Mouse (Mus musculus) MEL (cell line): ENCODE results near the gene Elk3.

Experiments used
- BHLHE40 ChIP-seq: IDR thresholded peaks from 2 replicates; pipeline ENCODE4 v1.6.1; 2012; ENCODE audit warnings: low read depth, mild to moderate bottlenecking, inconsistent platforms, low read length, improper control_type of control experiment, borderline replicate concordance
- CTCF ChIP-seq, 3 experiments: IDR thresholded peaks in 2 of 3; conservative IDR thresholded peaks in 1 of 3; 2 replicates each; pipeline ENCODE4 v1.5.1; 2011 to 2012; ENCODE audit warnings: low read length in 3 of 3, low read depth in 2 of 3, mild to moderate bottlenecking in 2 of 3, improper control_type of control experiment in 1 of 3, inconsistent platforms in 1 of 3, mixed read lengths in 1 of 3, moderate library complexity in 1 of 3; ENCODE audit not compliant: control insufficient read depth in 1 of 3, insufficient read depth in 1 of 3, poor library complexity in 1 of 3, severe bottlenecking in 1 of 3
- E2F4 ChIP-seq: IDR thresholded peaks from 2 replicates; pipeline ENCODE4 v1.6.1; 2011; ENCODE audit warnings: low read depth, low read length, improper control_type of control experiment, borderline replicate concordance
- ETS1 ChIP-seq: IDR thresholded peaks from 2 replicates; pipeline ENCODE4 v1.6.1; 2012; ENCODE audit warnings: low read depth, mild to moderate bottlenecking, inconsistent platforms, low read length, improper control_type of control experiment, moderate library complexity
- GABPA ChIP-seq: IDR thresholded peaks from 2 replicates; pipeline ENCODE4 v1.6.1; 2012; ENCODE audit warnings: low read depth, mild to moderate bottlenecking, inconsistent platforms, low read length, improper control_type of control experiment, moderate library complexity
- GATA1 ChIP-seq: IDR thresholded peaks from 2 replicates; pipeline ENCODE4 v1.6.1; 2011; ENCODE audit warnings: low read depth, low read length, improper control_type of control experiment
- MAX ChIP-seq: IDR thresholded peaks from 2 replicates; pipeline ENCODE4 v1.6.1; 2011; ENCODE audit warnings: low read length, improper control_type of control experiment
- MAZ ChIP-seq: IDR thresholded peaks from 2 replicates; pipeline ENCODE4 v1.6.1; 2012; ENCODE audit warnings: low read depth, mild to moderate bottlenecking, inconsistent platforms, low read length, improper control_type of control experiment
- NELFE ChIP-seq: IDR thresholded peaks from 2 replicates; pipeline ENCODE4 v1.6.1; 2011; ENCODE audit warnings: low read depth, low read length, improper control_type of control experiment
- POLR2AphosphoS2 ChIP-seq: IDR thresholded peaks from 2 replicates; pipeline ENCODE4 v1.6.1; 2011; ENCODE audit warnings: low read length, improper control_type of control experiment
- UBTF ChIP-seq: IDR thresholded peaks from 2 replicates; pipeline ENCODE4 v1.6.1; 2012; ENCODE audit warnings: low read depth, mild to moderate bottlenecking, inconsistent platforms, low read length, improper control_type of control experiment, moderate library complexity, borderline replicate concordance; ENCODE audit not compliant: insufficient read depth
- ZC3H11A ChIP-seq: IDR thresholded peaks from 2 replicates; pipeline ENCODE4 v1.6.1; 2012; ENCODE audit warnings: low read depth, mild to moderate bottlenecking, inconsistent platforms, low read length, improper control_type of control experiment

DNA sequence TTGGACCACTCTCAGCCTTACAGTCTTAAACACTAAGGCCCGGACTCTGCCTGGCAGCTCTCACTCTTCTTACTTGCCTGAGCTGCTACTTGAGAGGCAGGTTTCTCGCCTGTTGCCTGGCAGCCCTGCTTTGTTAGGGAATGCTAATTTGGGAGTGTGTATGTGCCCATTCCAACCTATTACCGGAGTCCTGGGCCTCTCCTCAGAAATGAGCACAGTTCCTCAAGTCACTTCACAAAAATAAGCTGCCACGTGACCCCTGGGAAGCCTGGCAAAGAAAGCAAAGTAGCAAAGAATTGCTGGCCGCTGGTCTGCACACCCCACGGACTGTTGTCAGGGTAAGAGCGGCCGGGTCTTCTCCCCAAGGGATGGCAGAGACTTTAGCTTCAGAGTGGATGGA lies 47.5 kb downstream of the Elk3 start:
- no peak for TF ChIP-seq E2F4
- TF ChIP-seq CTCF (IDR thresholded peaks at IDR 0.05 in 2 of 3, conservative IDR thresholded peaks at IDR 0.05 in 1 of 3; ENCODE audit: control insufficient read depth in 1 of 3, insufficient read depth in 1 of 3, low read depth in 2 of 3, low read length in 3 of 3, poor library complexity in 1 of 3, severe bottlenecking in 1 of 3), result no peak
- no peak for TF ChIP-seq ZC3H11A
- TF ChIP-seq GATA1, result no peak
- TF ChIP-seq BHLHE40, result no peak
- no peak for TF ChIP-seq GABPA
- no peak for TF ChIP-seq MAX
- no peak for TF ChIP-seq POLR2AphosphoS2
- no peak for TF ChIP-seq UBTF
- TF ChIP-seq NELFE, result no peak
- TF ChIP-seq ETS1, result no peak
- TF ChIP-seq MAZ, result no peak
